Comparison of ENCODE assay signal across 40 mouse cellular contexts in genomic region chr8:60449296-60449695, GRCm38 (mm10). TPM values are rescaled to one million over a fixed set of nuclear protein-coding genes. Genes with fewer than 3 reads are reported as not detected.
"Had no signal": no experiment of that assay in that cellular context is flagged by ENCODE, and none has a peak within 500 bp of the region (broad histone marks: within the 10 kb centered on the region; RNA-seq: fewer than 3 reads in every experiment).

No protein-coding gene starts in this region.

- H3K27me3 ChIP-seq: heart, embryonic 12.5 days; heart, embryonic 13.5 days; heart, embryonic 15.5 days; hindbrain, embryonic 12.5 days; hindbrain, embryonic 13.5 days; hindbrain, embryonic 15.5 days; intestine, embryonic 15.5 days had no signal

- H3K4me3 ChIP-seq: heart, embryonic 10.5 days; heart, embryonic 12.5 days; heart, embryonic 13.5 days; heart, embryonic 15.5 days; hindbrain, embryonic 10.5 days; hindbrain, embryonic 12.5 days; hindbrain, embryonic 13.5 days; hindbrain, embryonic 15.5 days; intestine, embryonic 15.5 days; layer of hippocampus, adult 2 months; left cerebral cortex, adult 2 months had no signal

- H3K4me1 ChIP-seq: heart, embryonic 10.5 days; heart, embryonic 12.5 days; heart, embryonic 15.5 days; hindbrain, embryonic 10.5 days; hindbrain, embryonic 12.5 days; hindbrain, embryonic 13.5 days; hindbrain, embryonic 15.5 days; intestine, embryonic 15.5 days had no signal

- DNase-seq: heart, postnatal 10 days; heart, postnatal 14 days; heart, postnatal 36 days; heart, postnatal 4 days; kidney, adult 11 months; kidney, adult 18-20 months; kidney, adult 2 months; kidney, postnatal 10 days; kidney, postnatal 14 days; kidney, postnatal 25 days; kidney, postnatal 36 days; kidney, postnatal 4 days; layer of hippocampus, adult 9-11 months; layer of hippocampus, postnatal 36 days had no signal

- H3K9ac ChIP-seq: heart, embryonic 12.5 days; heart, embryonic 13.5 days; heart, embryonic 15.5 days; hindbrain, embryonic 12.5 days; hindbrain, embryonic 13.5 days; hindbrain, embryonic 14.5 days; hindbrain, embryonic 15.5 days; intestine, embryonic 15.5 days had no signal

- H3K27ac ChIP-seq: heart, embryonic 10.5 days; heart, embryonic 13.5 days; heart, embryonic 15.5 days; hindbrain, embryonic 10.5 days; hindbrain, embryonic 12.5 days; hindbrain, embryonic 13.5 days; hindbrain, embryonic 14.5 days; hindbrain, embryonic 15.5 days; hindbrain, postnatal 0 days; intestine, embryonic 15.5 days; kidney, postnatal 0 days; layer of hippocampus, adult 2 months; left cerebral cortex, adult 2 months had no signal

- H3K9me3 ChIP-seq: heart, embryonic 10.5 days; heart, embryonic 12.5 days; heart, embryonic 13.5 days; heart, embryonic 15.5 days; hindbrain, embryonic 10.5 days; hindbrain, embryonic 12.5 days; hindbrain, embryonic 13.5 days; hindbrain, embryonic 15.5 days; intestine, embryonic 15.5 days had no signal

- H3K4me2 ChIP-seq: heart, embryonic 11.5 days; heart, embryonic 12.5 days; heart, embryonic 13.5 days; heart, embryonic 15.5 days; hindbrain, embryonic 12.5 days; hindbrain, embryonic 13.5 days; hindbrain, embryonic 14.5 days; hindbrain, embryonic 15.5 days; intestine, embryonic 15.5 days had no signal

- H3K36me3 ChIP-seq: heart, embryonic 10.5 days; heart, embryonic 12.5 days; heart, embryonic 13.5 days; heart, embryonic 15.5 days; hindbrain, embryonic 10.5 days; hindbrain, embryonic 12.5 days; hindbrain, embryonic 13.5 days; hindbrain, embryonic 15.5 days; intestine, embryonic 15.5 days had no signal

- ATAC-seq: hindbrain, embryonic 16.5 days; hindbrain, postnatal 0 days; inflammation-experienced regulatory T-cells, adult 6 months; intestine, embryonic 15.5 days; intestine, embryonic 16.5 days; intestine, postnatal 0 days had no signal

RNA-seq across cellular contexts. Expression of gene Gm10283, which starts 53.7 kb away (rescaled TPM):
- polyA plus RNA-seq: heart, embryonic 10.5 days; heart, embryonic 11.5 days; heart, embryonic 12.5 days; heart, embryonic 13.5 days; heart, embryonic 14.5 days; heart, embryonic 15.5 days; heart, embryonic 16.5 days; heart, postnatal 0 days; hindbrain, embryonic 10.5 days; hindbrain, embryonic 11.5 days; hindbrain, embryonic 12.5 days; hindbrain, embryonic 13.5 days; hindbrain, embryonic 14.5 days; hindbrain, embryonic 15.5 days; hindbrain, embryonic 16.5 days; hindbrain, postnatal 0 days; inflammation-experienced regulatory T-cells, adult 6 months; intestine, embryonic 14.5 days; intestine, embryonic 15.5 days; intestine, embryonic 16.5 days; intestine, postnatal 0 days; kidney, adult 2 months; kidney, embryonic 14.5 days; large intestine, adult 2 months had no signal

RNA-seq across cellular contexts. Expression of gene Aadat, which starts 56.4 kb away (rescaled TPM):
- polyA plus RNA-seq: heart, embryonic 13.5 days; heart, embryonic 15.5 days; inflammation-experienced regulatory T-cells, adult 6 months; intestine, postnatal 0 days; large intestine, adult 2 months had no signal
